In genomic region chr1:106109081-106109480, GRCm38 (mm10) we compare ENCODE assay signal across 16 mouse cellular contexts.
"Had no signal": no experiment of that assay in that cellular context is flagged by ENCODE, and none has a peak within 500 bp of the region (broad histone marks: within the 10 kb centered on the region; RNA-seq: fewer than 3 reads in every experiment).

No protein-coding gene starts in this region.

- H3K4me3 ChIP-seq: kidney, embryonic 15.5 days; limb, embryonic 12.5 days; midbrain, embryonic 10.5 days; myocyte; neural tube, embryonic 15.5 days; stomach, embryonic 15.5 days had no signal

- H3K9me3 ChIP-seq: kidney, embryonic 15.5 days; limb, embryonic 12.5 days; midbrain, embryonic 10.5 days; neural tube, embryonic 15.5 days; stomach, embryonic 15.5 days had no signal

- H3K4me1 ChIP-seq: kidney, embryonic 15.5 days; limb, embryonic 12.5 days; midbrain, embryonic 10.5 days; neural tube, embryonic 15.5 days; stomach, embryonic 15.5 days had no signal

- H3K27me3 ChIP-seq: kidney, embryonic 15.5 days; limb, embryonic 12.5 days; neural tube, embryonic 15.5 days; stomach, embryonic 15.5 days had no signal

- H3K36me3 ChIP-seq: kidney, embryonic 15.5 days; limb, embryonic 12.5 days; midbrain, embryonic 10.5 days; neural tube, embryonic 15.5 days; stomach, embryonic 15.5 days had no signal

- DNase-seq: kidney, adult 18-20 months; kidney, postnatal 14 days; layer of hippocampus, postnatal 36 days; liver; lung, postnatal 14 days; midbrain, embryonic 14.5 days; right cerebral cortex, postnatal 4 days; thymus, adult 2 months; thymus, postnatal 25 days had no signal

- H3K27ac ChIP-seq: kidney, embryonic 15.5 days; limb, embryonic 12.5 days; liver, embryonic 14.5 days; midbrain, embryonic 10.5 days; neural tube, embryonic 15.5 days; stomach, embryonic 15.5 days had no signal
